Mouse (Mus musculus): Measurements from ENCODE around the gene Atf1. TPM values are rescaled to one million over a fixed set of nuclear protein-coding genes. Genes with fewer than 3 reads are reported as not detected.

The Atf1 gene
- 29.0 and 31.1 TPM in 2 replicates for polyA plus RNA-seq (2016; fragmentation: Nextera tagmentation; extraction: Ambion mirVana)

DNA sequence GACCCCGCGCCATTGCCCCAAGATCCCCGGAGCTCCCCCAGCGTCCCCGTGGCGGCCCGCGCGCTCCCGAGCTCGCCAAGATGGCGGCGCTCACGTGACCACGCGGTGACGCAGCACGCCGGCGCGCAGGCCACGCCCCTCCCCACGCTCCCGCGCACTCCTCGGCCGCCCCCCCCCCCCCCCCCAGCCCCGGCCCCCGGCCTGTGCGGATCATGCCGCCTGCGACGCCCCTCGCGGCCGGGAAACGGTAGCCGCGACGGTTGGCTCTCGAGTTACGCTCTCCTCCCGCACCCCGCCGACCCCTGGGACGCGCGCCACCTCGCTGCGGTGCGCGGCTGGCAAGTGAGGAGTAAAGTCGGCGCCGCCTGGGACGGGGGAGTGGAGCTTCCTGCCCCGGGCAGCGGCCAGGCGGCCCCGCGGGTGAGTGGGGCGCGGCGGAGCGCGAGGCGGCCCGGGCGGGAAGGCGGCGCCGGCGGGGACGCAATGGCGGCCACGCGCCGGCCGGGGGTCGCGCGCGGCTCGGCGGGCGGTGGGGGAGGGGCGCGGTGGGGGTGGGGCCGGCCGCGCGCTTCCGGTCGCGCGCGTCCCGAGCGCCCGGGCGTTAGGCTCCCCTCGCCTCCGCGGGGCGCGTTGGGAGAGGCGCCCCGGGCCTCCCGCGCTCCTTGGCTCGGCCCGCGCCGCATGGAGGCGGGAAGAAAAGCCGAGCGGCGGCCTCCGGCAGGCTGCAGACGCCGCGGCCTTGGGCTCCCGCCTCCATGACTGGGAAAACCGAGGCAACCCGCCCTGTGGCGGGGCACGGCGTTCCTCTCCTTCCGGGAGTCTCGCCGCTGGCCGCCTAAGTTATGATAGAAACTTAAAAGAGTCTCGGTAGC, at the start of gene Atf1:
Gene Atf1 (plus strand): TSS at position 157 of the 872 bp plus-strand sequence.
- Histone ChIP-seq H3K36me3 (no peaks in the 10 kb centered on the region), H3K4me2 (replicated peaks) (peak within 1 kb of the TSS; percentile 78), H3K4me3 (peak within 1 kb of the TSS; percentile 87), H3K9ac (peak within 1 kb of the TSS; percentile 98), H3K27me3 (no peaks in the 10 kb centered on the region), H3K4me1 (peaks cover 17% of the 10 kb centered on the region), H3K27ac (peak within 1 kb of the TSS; percentile 100), H3K9me3 (replicated peaks) (no peaks in the 10 kb centered on the region; the same call in 1 of the 2 replicates)
- WGBS, result under 1% methylated on average over 60 of the region's 133 CpGs
- ATAC-seq (ENCODE audit: low FRiP score), result peak; percentile 85

DNA sequence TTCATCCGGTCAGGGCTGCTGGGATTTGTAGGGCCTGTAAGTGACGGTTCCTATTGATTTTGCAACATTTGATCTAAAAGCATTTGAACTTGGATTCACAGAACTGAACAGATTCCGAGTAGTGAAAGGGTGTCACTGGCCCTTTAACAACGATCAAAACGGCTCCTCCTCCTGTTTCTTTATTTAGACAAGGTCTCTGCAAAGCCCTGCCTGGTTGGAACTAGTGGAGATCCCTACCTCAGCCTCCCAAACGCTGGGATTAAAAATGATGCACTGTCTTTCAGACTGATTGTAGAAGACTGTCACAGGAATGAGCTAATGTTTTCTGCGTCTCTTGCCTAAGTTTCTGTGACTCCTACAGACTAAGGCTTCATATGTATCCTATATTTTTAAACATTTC, 49.1 kb upstream of the Atf1 start:
- Histone ChIP-seq H3K9ac (no peak overlapping the region), H3K4me1 (no peaks in the 10 kb centered on the region), H3K27me3 (no peaks in the 10 kb centered on the region), H3K4me3 (no peak overlapping the region), H3K36me3 (peaks cover 79% of the 10 kb centered on the region), H3K27ac (no peak overlapping the region), H3K4me2 (replicated peaks) (no peak overlapping the region), H3K9me3 (replicated peaks) (no peaks in the 10 kb centered on the region)
- WGBS, result 75% methylated on average over 7 of the region's 7 CpGs
- no peak for ATAC-seq (ENCODE audit: low FRiP score)

DNA sequence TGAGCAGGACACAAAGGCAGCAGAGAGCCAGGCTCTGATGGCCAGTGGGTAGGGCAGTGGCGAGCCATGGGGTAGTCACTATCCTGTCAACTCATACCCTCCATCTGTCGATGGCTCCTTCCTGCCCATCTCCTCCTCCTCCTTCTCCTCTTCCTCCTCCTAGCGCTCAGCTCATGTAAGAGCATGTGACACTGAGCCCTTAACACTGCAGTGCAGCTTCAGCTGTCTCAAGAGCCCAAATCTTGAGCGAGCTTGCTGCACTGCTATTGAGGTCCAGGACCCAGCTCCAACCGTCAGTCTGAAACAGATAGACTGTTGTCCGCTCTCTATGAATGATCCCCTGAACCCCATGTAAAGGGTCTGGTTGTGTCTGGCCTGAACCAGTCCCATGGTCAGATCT, 47.9 kb upstream of the Atf1 start:
- Histone ChIP-seq H3K36me3 (peaks cover 80% of the 10 kb centered on the region), H3K9me3 (replicated peaks) (no peaks in the 10 kb centered on the region), H3K4me3 (no peak overlapping the region), H3K9ac (no peak overlapping the region), H3K27ac (no peak overlapping the region), H3K4me2 (replicated peaks) (no peak overlapping the region), H3K4me1 (no peaks in the 10 kb centered on the region), H3K27me3 (no peaks in the 10 kb centered on the region)
- 96% methylated on average over 6 of the region's 6 CpGs for WGBS
- no peak for ATAC-seq (ENCODE audit: low FRiP score)

DNA sequence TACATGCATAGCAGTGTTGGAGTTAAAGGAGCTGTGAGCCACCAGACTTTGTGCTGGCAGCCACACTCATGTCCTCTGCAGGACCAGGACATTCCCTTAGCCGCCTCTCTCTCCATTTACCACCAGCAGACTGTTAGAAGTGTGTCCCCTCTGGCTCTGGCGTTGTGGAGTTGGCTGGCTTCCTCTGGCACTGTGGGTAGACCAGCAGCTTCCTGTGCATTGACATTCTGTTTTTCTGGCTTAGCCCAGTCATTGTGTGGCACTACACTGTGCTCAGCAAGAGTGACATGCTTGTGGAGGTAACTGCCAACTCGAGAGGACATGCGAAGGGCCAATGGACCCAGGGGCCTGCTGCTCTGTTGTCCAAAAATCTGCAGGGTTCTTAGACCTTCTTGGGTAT, 47.4 kb upstream of the Atf1 start:
- H3K27ac ChIP-seq, result no peak overlapping the region
- H3K4me3 ChIP-seq, result no peak overlapping the region
- H3K27me3 ChIP-seq, result no peaks in the 10 kb centered on the region
- H3K4me2 ChIP-seq (replicated peaks), result no peak overlapping the region
- no peaks in the 10 kb centered on the region for H3K4me1 ChIP-seq
- no peaks in the 10 kb centered on the region for H3K9me3 ChIP-seq (replicated peaks)
- H3K9ac ChIP-seq, result no peak overlapping the region
- no peak for ATAC-seq (ENCODE audit: low FRiP score)
- peaks cover 80% of the 10 kb centered on the region for H3K36me3 ChIP-seq
- 90% methylated on average over 4 of the region's 4 CpGs for WGBS

DNA sequence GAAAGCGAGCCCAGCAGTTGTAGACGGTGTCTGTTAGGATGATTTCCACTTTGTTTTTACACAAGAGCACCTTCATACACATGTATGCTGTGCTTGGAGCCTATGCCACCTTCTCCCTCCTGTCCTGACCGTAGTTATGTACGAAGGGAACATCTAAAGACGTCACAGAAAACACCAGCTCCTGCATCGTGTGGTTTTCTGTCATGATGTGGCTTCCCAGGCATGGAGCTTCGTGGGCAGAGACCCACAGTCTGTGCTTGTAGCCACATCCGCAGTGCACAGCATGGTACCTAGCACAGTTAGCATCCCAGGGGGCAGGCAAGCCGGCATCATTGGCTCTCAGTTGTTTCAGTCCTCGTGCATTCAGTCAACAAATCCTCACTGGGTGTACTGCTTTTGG, 45.8 kb upstream of the Atf1 start:
- Histone ChIP-seq H3K36me3 (peaks cover 85% of the 10 kb centered on the region), H3K27ac (no peak overlapping the region), H3K4me2 (replicated peaks) (no peak overlapping the region), H3K9me3 (replicated peaks) (no peaks in the 10 kb centered on the region), H3K9ac (no peak overlapping the region), H3K4me1 (no peaks in the 10 kb centered on the region), H3K27me3 (no peaks in the 10 kb centered on the region), H3K4me3 (no peak overlapping the region)
- 92% methylated on average over 10 of the region's 10 CpGs for WGBS
- no peak for ATAC-seq (ENCODE audit: low FRiP score)

DNA sequence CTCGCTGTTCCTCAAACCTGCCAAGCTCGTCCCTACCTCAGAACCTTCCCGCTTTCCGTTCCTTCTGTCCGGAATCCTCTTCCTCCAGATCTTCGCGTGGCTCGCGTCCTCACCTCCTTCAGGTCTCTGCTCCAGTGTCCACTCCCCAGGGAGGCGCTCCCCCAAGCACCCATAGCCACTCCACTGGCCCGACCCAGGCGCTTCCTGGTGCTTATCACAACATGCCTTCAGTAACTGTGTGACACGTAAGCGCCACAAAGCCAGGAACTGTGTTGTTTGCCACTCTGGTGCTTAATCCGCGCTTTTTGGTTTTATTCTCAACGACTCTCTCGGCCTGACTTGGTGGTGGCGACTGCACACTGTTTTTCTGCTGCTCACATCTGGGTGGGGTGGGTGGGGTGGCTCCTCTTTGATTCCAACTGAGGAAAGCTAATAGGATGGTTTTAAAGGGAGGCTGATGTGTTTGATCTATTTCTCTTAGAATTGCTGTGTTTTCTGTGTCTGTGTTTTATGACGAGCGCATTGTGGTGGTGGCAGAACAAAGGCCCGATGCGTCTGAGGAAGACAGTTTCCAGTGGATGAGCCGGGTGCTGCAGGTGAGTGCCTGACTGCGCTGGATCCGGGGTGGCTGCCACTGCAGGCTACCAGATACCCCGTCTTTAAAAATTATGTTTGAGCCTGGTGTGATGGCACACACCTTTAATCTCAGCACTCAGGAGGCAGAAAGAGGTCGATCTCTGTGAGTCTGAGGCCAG, 44.9 kb upstream of the Atf1 start:
- Histone ChIP-seq H3K36me3 (peaks cover 87% of the 10 kb centered on the region), H3K9me3 (replicated peaks) (no peaks in the 10 kb centered on the region), H3K4me1 (no peaks in the 10 kb centered on the region), H3K4me2 (replicated peaks) (no peak overlapping the region), H3K4me3 (no peak overlapping the region), H3K9ac (no peak overlapping the region), H3K27ac (no peak overlapping the region), H3K27me3 (no peaks in the 10 kb centered on the region)
- 91% methylated on average over 28 of the region's 28 CpGs for WGBS
- no peak for ATAC-seq (ENCODE audit: low FRiP score)

DNA sequence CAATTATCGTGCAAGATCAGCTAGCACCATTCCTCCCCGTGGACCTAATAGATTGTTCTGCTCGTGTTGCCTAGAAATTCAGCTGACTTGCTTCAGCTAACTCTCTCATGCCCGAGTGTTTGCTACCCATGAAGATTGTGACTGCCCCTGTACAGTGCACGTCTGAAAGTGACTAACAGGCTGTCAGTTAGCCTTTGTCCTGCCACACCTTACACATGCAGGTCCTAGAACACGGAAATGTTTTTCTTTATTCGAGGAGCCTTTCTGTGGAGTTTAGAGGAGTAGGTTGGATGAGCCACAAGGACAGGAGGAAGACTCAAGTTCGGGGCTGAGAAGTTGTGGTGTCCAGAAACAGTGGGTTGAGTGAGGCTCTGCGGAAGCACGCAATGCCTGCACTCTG, 44.1 kb upstream of the Atf1 start:
- Histone ChIP-seq H3K9ac (no peak overlapping the region), H3K4me3 (no peak overlapping the region), H3K4me2 (replicated peaks) (no peak overlapping the region), H3K9me3 (replicated peaks) (no peaks in the 10 kb centered on the region), H3K27ac (no peak overlapping the region), H3K4me1 (no peaks in the 10 kb centered on the region), H3K27me3 (no peaks in the 10 kb centered on the region), H3K36me3 (peaks cover 85% of the 10 kb centered on the region)
- 90% methylated on average over 10 of the region's 10 CpGs for WGBS
- ATAC-seq (ENCODE audit: low FRiP score), result no peak

DNA sequence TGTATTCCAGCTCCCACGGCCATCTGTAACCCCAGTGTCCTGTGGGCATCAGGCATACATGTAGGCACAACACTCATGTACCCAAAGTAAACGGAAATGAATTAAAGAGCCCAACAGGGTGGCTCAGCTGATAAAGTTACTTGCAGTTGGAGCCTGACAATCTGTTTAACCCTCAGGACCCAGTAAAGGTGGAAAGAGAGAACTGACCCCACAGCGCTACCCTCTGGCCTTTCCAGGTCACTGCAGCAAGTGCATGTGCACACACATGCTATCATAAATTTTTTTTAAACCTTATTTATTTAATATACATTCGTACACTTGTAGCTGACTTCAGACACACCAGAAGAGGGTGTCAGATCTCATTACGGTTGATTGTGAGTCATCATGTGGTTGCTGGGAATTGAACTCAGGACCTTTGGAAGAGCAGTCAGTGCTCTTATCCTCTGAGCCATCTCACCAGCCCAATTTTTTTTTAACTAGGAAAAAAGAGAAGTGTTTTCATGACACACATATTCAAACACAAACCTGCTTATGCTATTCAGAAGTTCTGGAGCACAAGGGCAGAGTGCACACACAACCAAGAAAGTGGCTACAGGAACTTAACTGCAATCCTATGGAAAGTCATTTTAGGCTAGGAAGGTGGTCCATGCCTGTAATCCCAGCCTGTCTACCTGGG, 42.7 kb upstream of the Atf1 start:
- no peaks in the 10 kb centered on the region for H3K27me3 ChIP-seq
- H3K9me3 ChIP-seq (replicated peaks), result no peaks in the 10 kb centered on the region
- H3K4me2 ChIP-seq (replicated peaks), result no peak overlapping the region
- no peaks in the 10 kb centered on the region for H3K4me1 ChIP-seq
- H3K36me3 ChIP-seq, result peaks cover 90% of the 10 kb centered on the region
- WGBS, result 84% methylated on average over 5 of the region's 5 CpGs
- ATAC-seq (ENCODE audit: low FRiP score), result no peak
- H3K9ac ChIP-seq, result no peak overlapping the region
- H3K27ac ChIP-seq, result no peak overlapping the region
- H3K4me3 ChIP-seq, result no peak overlapping the region

DNA sequence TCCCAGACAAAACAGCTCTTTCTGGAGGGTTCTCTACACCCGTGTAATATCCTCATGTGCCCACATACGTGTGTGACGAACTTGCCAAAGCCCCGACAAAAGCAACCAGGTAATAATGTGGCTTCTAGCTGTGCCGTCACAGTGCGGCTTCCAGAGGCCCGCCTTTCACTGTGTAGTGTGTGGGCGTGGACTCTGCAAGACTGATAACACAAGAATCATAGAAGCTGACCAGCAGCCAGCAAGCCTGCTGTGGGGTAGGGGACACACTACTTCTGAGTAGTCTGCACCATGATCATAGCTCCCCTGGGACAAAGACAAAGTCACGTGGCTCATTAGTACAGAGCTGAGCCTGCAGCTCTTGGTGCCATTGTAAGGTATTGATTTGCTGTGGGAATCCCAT, 41.4 kb upstream of the Atf1 start:
- peaks cover 90% of the 10 kb centered on the region for H3K36me3 ChIP-seq
- no peak for ATAC-seq (ENCODE audit: low FRiP score)

DNA sequence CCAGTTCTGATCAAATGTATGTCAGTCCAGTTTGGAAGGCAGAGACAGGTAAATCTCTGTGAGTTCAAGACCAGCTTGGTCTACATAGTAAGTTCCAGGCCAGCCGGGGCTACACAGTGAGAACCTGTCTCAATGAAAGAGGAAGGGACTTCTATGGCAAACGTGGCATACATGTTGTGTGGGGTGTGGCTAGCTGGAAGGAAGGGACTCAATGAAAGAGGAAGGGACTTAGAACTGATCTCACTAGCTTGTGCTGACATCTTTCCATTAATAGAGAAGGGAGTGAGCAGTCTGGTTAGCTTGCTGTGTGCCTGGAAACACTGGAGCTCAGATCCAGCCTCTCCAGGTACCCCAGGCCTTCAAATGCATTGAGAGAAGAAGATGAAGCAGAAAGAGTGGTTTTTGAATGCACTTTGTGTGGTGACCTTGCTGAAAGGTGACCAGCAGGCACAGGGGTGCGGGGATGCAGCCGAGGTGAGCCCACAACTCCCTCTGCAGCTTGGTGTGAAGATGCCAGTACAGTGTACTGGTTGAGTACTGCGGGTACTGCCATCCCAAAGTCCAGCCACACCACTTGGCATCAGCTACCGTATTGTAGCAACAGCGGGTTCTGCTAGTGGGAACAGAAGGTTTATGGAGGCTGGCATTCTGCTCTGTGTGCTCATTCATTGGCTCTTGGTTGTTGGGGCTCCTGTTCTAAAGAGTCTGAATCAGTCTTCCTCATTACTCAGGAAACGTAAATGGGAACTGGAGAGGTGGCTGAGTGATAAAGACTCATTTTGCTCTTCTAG, 40.5 kb upstream of the Atf1 start:
- no peak overlapping the region for H3K27ac ChIP-seq
- H3K9ac ChIP-seq, result no peak overlapping the region
- no peak overlapping the region for H3K4me3 ChIP-seq
- no peak overlapping the region for H3K4me2 ChIP-seq (replicated peaks)
- 97% methylated on average over 8 of the region's 8 CpGs for WGBS
- no peaks in the 10 kb centered on the region for H3K4me1 ChIP-seq
- ATAC-seq (ENCODE audit: low FRiP score), result no peak
- no peaks in the 10 kb centered on the region for H3K9me3 ChIP-seq (replicated peaks)
- H3K36me3 ChIP-seq, result peaks cover 90% of the 10 kb centered on the region
- no peaks in the 10 kb centered on the region for H3K27me3 ChIP-seq

More for the DNA sequence above, 41.4 kb upstream of the Atf1 start:
- Histone ChIP-seq H3K9me3 (replicated peaks) (no peaks in the 10 kb centered on the region), H3K4me1 (no peaks in the 10 kb centered on the region), H3K9ac (no peak overlapping the region), H3K27me3 (no peaks in the 10 kb centered on the region), H3K27ac (no peak overlapping the region), H3K4me3 (no peak overlapping the region), H3K4me2 (replicated peaks) (no peak overlapping the region)
- 93% methylated on average over 9 of the region's 9 CpGs for WGBS

DNA sequence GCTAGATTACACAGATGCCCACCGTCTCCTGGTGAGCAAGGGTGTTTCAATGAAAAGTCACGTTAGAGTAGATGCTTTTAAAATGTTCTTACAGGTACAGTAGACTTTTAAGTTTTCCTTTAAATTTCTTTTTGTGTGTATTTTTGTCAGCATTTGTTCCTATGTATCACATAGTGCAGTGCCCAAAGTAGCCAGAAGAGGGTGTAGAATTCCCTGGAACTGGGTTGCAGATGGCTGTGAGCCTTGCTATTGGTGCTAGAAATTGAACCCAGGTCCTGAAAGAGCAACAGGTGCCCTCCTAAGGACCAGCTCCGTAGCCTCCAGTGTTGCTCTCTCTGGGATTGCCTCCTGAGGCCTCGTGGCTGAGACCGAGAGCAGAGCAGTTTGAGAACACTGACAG, 39.1 kb upstream of the Atf1 start:
- H3K27me3 ChIP-seq, result no peaks in the 10 kb centered on the region
- 84% methylated on average over 5 of the region's 5 CpGs for WGBS
- H3K4me1 ChIP-seq, result no peaks in the 10 kb centered on the region
- H3K4me3 ChIP-seq, result no peak overlapping the region
- H3K27ac ChIP-seq, result no peak overlapping the region
- no peak overlapping the region for H3K9ac ChIP-seq
- H3K9me3 ChIP-seq (replicated peaks), result no peaks in the 10 kb centered on the region
- ATAC-seq (ENCODE audit: low FRiP score), result no peak
- peaks cover 90% of the 10 kb centered on the region for H3K36me3 ChIP-seq
- H3K4me2 ChIP-seq (replicated peaks), result no peak overlapping the region

All from hindbrain, embryonic 12.5 days (tissue).